Comparison of ENCODE assay signal across 9 mouse cellular contexts in the genomic region with DNA sequence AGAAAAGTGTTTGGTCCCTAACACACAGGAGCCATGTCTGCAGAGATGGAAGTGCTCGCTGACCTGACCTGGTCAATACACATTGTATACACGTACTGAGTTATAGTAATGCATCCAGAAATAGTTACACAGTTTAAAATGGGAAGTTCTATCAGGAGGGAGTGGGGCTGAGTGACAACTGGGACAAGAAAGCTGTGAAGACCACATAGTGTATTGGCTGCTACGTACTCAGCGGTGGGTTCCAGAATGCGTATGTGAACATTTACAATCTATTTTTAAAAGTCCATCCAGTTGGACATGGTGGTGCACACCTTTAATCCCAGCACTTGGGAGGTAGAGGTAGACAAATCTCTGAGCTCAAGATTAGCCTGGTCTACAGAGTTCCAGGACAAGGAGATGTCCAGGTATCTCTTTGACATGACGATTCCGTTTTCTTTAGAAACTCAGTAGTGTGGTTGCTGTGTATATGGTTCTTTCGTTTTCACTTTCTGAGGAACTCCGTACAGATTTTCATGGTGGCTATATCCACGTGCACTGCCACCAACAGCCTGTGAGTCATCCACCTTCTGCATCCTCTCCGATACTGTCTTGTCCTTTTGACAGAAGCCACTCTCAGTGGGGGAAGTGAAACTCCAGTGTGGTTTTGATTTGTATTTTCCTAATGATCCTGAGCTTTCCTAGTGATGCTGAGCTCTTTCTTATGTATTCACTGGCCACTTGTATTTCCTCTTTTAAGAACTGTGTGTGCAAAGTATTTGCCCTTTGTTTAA.
A peak's percentile ranks its signal among the peaks of the same experiment; 100 is the strongest.
DNase-seq lines count a peak whose midpoint lies in the region; ATAC-seq lines count a peak whose summit lies in the region.
"Had no signal": no experiment of that assay in that cellular context is flagged by ENCODE, and none has a peak within 500 bp of the region (broad histone marks: within the 10 kb centered on the region; RNA-seq: fewer than 3 reads in every experiment).

No protein-coding gene starts in this region.

- peak overlapping the region; percentile 26; the same call in 1 of the 2 replicates for H3K27ac ChIP-seq in brown adipose tissue, adult 24 weeks (replicated peaks; ENCODE audit: low read depth, low read length)
- H3K27ac ChIP-seq: hindbrain, postnatal 0 days had no signal

- intact Hi-C loops in left cerebral cortex, postnatal 4 days (cut with DNase I): no loop called here

- DNase-seq in lung, adult 18-20 months: peak; percentile 36 to 37
- no peak for DNase-seq in lung, postnatal 10 days
- peak; percentile 49 for DNase-seq in lung, postnatal 25 days (ENCODE audit: low spot score)
- DNase-seq in thymus, postnatal 14 days: peak; percentile 7
- no peak for DNase-seq in left cerebral cortex, postnatal 4 days

- H3K4me3 ChIP-seq in brown adipose tissue, adult 24 weeks (ENCODE audit: insufficient read depth, low read depth, low read length): no peak overlapping the region

- ATAC-seq in cerebellum, adult (ENCODE audit: insufficient number of reproducible peaks, low FRiP score, low TSS enrichment): no peak
- ATAC-seq: hindbrain, postnatal 0 days; midbrain, embryonic 16.5 days had no signal

- H3K4me1 ChIP-seq in brown adipose tissue, adult 24 weeks (ENCODE audit: control insufficient read depth, insufficient read depth, insufficient read length, low read length): no peaks in the 10 kb centered on the region

Comparison
In these comparisons a context has a peak if more than half of its experiments do, and no peak if none do; other contexts are left out.
1. DNase-seq: peak in lung, adult 18-20 months (2 of 2), lung, postnatal 25 days (single experiment) and thymus, postnatal 14 days (single experiment); none in lung, postnatal 10 days (single experiment) and left cerebral cortex, postnatal 4 days (single experiment).